Mouse (Mus musculus) CD8-positive naive resting alpha-beta T cell, adult 2 months (primary cell): ENCODE measurements around the gene Nudt21.

Source experiments
- DNase-seq, 2 experiments: peaks; one replicate each; pipeline ENCODE4 v3.0.0; 2022; ENCODE audit warnings: low read depth in 2 of 2, low spot score in 2 of 2

The Nudt21 gene

DNA sequence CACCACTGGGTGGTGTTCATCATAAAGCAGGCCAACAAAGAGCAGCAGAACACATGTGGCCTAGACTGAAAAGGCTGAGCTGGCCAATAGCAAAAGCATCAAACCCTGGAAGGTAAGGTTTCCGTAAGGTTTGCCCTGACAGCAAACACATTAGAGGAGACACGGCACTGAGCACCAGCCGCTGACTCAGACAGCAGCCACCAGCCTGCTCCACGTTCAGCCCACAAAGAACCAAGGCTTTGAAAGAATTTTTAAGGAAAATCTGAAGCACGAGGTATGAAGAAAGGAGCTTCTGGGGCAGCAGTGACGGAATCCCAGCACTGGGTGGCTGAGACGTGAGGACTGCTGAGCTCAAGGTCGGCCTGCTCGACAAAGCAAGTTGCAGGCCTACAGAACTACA lies 32.7 kb downstream of the Nudt21 start:
- no peak for DNase-seq

DNA sequence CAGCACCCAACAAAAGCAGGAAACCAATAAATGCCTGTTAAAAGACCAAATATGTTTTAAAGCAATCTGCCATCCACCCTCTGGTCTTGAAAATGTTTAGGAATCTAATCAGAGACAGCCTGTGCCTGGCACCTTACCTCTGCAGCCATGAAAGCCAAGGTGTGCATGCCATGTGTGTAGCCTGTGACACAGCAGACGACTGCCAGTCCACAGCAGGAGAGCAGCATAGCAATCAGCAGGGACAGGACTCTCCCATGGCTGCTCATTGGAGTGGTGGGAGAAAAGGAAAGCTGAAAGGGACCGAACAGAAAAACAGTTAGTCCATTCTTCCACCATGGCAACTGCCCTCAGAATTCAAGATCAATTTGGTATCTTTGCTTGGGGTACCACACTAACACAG lies 37.9 kb downstream of the Nudt21 start:
- no peak for DNase-seq

DNA sequence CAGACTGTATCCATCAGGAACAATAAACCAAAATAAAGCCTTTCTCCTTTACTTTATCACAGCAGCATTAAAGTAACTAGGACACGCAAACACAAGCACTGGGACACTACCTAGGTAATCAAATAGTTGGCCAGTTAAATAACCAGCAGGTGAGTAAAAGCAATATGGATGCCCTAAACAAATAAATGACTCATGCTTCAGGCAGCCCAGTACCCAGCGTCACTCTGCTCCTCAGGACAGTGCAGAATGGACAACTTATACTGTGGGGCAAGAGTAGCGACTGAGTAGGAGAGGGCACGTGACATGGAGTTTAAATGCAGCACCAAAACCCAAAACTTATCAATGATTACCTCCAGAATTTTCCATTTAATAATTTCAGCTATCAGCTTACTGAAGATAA lies 47.1 kb downstream of the Nudt21 start:
- no peak for DNase-seq

DNA sequence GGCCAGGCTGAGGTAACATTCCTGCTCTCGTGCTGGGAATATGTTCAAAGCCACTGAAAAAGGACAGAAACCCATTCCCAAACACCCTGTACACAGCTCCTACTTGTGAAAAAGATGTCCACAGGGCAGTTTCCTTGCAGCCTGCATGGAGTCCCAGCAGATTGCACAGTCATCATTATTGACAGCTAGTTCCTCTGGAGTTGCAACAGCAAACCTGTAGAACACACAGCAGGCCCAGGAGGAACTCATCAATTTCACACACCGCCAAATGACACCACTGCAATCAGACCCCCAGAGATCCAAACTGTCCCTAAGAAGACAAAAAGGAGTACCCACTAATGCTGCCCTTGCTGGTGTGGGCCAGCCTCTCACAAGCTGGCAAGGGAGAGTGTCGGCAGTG lies 52.1 kb downstream of the Nudt21 start:
- no peak for DNase-seq

DNA sequence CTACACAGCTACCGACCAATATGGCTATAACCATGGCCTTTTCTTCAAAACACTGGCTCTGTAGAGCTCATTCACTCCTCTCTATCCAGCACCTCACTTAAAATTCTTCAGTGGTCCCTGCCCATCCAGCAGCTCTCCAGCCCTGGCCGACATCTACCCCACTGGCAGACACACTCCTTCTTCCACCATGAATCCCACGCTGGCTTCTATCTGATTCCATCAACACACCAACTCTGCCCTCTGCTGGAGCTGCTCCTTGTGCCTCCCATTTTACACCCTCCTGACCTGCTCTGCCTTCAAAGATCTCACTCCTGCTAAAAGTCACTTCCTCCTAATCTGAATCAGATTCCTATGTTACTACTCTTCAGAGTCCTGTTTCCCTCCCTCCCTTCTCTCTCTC lies 53.0 kb downstream of the Nudt21 start:
- DNase-seq, result no peak

DNA sequence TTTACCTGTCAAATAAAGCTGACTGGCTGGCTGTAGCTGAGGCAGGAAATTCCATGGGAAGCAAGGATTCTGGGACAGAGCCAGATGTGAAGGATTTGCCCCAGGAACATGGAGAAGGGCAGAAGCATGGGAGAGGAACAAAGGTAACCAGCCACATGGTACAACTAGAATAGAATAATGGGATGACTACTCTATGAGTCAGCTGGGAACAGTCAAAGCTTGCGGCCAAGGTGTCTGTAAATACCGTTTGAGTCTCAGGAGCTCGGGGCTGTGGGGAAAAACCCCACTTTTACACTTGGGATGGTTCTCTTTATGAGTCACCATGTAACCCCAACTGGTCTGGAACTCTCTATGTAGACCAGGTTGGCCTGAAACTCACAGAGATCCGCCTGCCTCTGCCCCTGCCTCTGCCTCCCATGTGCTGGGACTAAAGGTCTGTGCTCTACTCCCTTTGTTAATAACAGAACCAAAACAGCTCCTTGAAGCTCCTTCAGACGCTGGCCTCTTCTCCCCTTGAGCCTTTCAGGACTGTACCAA lies 55.1 kb downstream of the Nudt21 start:
- no peak for DNase-seq

DNA sequence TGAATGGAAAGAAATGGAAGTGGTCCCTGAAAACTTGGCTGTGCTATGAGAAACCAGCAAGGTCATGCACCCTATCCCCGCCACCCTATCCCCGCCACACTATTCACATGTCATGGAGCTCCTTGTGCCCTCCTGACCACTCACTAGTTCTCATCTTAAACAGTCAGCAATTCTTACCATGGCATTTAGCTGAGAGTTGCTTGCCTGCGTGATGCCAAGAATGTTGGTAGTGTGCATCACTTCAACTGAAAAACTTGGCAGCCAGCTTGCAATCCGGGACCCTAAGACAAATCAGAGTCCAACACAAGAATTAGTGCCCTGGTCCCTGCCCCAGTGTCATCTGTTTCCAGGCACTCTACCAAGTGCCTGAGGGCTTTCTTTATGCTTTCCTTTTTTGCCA lies 56.7 kb downstream of the Nudt21 start:
- DNase-seq, result no peak

DNA sequence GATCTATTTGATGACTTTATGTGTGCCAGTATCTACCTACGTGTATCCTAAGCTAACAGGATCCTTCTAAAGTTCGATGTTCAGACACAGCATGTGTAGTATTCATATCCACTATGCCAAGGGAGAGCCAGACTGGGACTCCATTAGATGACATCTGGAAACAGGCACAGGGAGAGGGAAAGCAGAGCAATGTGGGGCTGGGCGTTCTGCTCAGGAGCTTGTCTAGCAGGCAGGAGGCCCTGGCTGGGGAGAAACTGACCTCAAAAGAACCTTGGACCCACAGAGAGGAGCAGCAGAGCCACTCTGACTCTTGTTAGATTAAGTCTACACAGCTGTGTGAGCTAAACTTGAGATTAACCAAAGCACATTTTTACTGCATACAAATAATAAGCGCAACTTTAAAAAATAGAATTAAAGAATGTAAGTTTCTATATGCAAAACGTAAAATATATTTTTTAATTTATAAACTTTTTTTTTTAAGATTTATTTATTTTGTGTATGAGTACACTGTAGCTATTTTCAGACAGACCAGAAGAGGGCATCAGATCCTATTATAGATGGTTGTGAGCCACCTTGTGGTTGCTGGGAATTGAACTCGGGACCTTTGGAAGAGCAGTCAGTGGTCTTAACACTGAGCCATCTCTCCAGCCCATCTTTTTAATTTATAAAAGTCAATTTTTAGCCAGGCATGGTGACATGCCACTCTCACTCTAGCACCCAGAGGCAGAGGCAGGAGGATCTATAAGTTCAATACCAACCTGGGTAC lies 60.2 kb downstream of the Nudt21 start:
- no peak for DNase-seq

DNA sequence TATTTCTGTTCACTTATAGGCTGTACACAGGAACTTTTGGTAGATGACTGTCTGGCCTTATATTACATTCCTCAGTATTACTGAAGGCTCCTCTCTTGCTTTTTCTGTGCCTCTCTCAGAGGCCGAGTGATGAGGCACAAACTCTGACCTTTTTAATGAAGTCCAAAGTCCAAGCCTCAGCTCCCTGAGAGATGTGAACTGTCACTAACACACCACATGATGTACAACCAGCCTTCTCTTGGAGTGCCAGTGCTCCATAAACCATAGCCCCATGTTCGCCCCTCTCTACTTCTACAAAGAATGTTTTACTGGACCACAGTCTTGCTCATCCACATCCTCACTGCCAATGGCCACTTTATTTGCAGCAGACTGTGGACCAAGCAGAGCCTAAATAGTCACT lies 61.5 kb downstream of the Nudt21 start:
- DNase-seq, result no peak

DNA sequence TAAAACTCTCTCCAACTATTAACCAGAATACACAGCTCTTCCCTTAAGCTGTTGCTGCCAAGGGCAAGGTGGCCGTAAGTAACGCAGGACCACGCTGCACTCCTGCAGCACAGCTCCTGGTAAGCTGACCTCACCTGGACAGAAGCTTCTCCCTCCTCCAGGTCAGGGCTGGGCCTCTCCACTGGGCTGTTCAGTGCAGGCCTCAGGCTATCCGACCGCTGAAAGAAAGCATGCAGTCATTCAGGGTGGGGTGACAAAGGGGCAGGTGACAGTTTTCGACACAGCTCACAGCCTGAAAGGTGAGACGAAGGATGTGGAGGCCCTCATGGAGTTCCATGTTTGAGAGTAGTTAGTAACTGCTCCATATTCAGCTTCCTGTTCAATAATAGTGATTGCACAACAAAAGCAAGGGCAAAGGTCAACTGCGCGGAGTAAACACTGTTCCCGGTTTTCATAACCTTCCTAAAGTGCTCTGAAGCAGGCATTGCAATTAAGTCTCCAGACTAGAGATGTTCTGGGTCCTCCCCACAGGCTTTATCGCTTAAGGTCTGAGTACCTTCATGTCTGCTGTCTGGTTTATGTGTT lies 62.1 kb downstream of the Nudt21 start:
- no peak for DNase-seq

DNA sequence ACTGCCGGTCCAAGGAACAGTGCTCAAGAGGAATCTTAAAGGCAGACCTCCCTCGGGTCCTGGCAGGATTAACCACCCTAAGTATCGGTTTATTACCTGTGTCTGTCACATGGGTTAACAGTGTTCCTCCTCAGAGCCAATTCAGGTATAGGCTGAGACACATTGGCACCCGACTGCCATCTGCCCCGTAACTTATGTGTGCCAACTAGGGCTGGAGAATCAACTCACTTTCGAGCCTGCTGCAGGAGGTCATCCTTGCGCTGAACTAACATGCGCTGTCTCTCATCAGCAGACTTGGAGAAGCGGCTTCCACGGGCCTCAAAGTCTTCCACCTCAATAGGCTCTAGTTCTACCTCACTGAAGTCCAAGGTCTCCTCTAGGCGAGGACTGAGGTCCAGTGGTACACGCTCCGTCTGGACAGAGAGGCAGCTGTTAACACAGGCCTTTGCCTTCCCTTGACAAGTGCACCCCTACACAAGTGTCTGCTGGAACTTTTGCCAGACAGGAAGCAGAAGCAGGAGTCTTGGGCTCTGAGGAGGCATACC lies 62.9 kb downstream of the Nudt21 start:
- no peak for DNase-seq

DNA sequence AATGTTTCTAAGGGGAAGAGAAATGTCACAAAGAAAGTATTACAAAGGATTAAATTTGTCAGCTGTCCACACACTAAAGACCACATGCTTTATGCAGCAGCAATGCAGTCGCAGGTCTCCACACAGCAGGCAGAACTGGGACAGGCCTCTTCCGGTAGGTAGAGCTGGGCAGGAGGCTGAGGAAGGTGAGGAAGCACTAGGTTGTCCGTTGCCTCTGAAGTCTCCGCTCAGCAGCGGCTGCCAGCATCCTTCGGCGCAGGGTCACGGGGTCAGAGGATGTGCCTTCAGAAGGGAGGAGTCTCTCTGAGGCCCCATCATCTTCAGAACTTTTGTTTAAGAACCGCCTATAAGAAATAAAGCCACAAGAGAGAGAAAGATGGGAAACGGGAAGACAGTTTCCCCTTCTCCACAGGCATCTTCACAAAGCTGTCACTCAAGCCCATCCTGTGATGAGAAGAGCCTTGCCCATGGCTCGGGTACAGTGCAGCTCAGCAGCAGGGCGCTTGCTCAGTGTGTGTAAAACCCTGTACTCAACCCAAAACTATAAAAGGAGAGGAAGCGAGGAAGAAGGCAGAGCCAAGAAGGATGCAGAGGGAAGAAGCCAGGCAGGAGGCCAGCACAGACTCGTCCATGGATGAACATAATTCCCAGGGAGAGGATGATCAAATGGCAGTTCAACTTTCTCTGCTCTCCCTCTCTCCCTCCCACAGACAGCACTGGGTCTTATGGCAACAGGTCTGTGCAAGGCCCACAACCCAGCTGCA lies 63.7 kb downstream of the Nudt21 start:
- DNase-seq, result no peak

DNA sequence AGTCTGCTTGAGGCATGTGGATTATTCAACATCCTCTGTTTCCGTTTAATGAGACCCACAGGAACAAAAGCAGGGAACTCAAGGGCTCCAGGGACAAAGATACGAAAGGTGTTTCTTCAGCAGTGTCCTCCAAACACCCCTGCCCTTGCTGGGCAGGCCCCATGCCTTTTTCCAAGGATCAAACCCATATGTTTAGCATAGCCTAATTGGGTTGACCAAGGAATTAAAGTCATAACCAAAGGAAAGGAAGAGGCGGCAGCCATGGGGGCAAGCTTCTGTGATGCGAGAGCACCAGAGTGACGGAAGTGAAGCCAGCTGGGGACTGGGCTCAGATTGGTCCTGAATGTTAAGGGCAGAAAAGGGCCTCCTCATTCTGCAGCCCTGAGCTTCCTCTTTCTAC lies 64.6 kb downstream of the Nudt21 start:
- DNase-seq, result no peak

DNA sequence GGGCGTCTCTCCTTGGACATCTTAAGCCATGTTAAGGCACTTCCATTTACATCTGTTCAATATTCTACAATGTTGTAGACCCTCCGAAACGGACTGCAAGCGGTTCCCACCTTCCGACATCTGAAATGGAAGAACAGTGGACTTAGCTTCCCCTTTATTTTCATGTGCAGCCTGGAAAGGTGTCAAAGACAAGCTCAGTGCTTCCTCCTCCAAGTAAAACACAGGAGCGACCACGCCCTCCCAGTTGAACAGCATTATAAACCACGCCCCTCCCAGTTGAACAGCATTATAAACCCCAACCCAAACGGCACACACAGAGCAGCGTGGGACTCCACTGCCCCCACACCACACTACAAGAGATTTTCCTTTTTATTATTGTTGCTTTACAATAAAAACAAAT lies 65.4 kb downstream of the Nudt21 start:
- DNase-seq, result no peak

DNA sequence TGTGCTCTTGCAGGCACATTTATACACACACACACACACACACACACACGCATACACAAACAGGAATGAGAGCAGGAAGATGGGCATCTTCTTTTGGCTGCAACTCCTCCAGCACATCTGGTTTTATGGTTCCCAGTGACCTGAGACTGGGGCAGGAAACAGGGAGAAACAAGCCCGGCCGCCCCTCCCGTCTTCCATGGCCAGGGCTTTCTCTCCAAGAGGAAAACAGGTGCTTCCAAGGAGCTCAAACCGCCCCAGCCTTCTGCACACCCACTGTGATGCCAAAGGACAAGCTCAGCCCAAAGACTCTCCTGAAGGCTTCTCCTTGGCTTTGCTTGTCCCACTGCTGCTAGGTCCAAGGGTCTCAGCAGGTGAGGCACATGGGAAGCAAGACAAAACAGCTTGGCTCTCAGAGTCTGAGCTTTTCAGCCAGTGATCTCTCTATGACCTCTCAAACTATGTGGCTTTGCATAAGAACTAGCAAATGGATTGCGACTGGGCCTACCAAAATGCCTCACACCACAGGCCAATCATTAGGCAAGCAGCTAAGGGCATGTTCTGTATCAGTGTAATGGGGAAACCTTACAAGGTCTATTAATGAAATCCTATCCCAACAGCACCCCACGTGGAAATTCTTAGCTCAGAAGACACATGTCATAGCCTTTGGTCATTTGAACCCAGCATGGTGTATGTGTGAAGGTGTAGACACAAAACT lies 67.0 kb downstream of the Nudt21 start:
- DNase-seq, result no peak

DNA sequence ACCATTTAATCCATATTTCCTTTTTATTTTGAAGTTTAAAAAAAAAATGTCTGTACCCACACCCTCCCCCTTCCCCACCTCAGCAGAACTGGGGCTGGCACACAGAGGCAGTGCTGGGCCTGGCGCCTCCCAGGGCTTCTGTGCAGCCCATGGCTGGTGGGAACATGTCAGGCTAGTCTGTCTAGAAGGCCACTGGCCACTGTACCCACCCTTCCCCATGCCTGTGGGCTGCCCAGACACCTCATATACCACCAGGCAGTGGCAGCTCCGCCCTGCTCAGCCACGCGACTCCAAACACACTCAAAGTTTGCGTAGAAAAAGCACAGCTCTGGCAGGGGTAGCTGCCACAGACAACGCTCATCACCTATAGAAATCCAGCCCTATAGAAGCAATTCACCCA lies 68.5 kb downstream of the Nudt21 start:
- no peak for DNase-seq
